Mouse (Mus musculus) brain, embryonic 18.5 days (tissue): ENCODE measurements at regions not wholly inside any gene's neighbourhood (a gene's known extent, or its start where the extent isn't known, plus 50 kb on each side); places are given as distances from the start of the nearest gene placed in this dataset.

ENCODE experiments used
- DNase-seq: peaks from one replicate; pipeline ENCODE4 v3.0.0-alpha.2; 2012; ENCODE audit warnings: low read depth, low spot score

GRCm38 (mm10) chrX:14505102-14505501, 294.2 kb downstream of the H2al1n start:
- peak; percentile 8 for DNase-seq
